ENCODE assay signal across 9 mouse cellular contexts in the genomic region with DNA sequence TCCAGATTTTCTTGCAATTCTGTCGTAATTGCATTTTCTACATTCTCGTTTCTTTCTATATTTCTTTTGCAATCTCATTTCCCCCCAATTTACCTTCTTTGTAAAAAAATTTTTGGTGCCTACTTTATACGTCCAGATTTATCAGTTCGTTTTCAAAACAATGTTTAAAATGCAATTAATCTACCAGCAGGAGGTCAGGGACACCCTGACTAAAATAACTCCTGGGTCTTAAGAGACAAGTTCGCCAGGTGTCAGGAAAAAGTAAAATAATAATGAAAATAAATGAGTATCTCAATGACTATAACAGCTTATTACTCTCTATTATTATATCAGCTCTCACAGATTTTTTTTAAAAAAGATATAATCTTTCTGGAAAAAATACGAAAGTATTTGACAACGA. TPM values are rescaled to one million over a fixed set of nuclear protein-coding genes. Genes with fewer than 3 reads are reported as not detected.
DNase-seq lines count a peak whose midpoint lies in the region; ATAC-seq and TF ChIP-seq lines count a peak whose summit lies in the region.
"Had no signal": no experiment of that assay in that cellular context is flagged by ENCODE, and none has a peak within 500 bp of the region (broad histone marks: within the 10 kb centered on the region; RNA-seq: fewer than 3 reads in every experiment).

No protein-coding gene starts in this region.

- no peaks in the 10 kb centered on the region for H3K9me3 ChIP-seq in kidney, embryonic 14.5 days (ENCODE audit: control insufficient read depth, low read length)
- no peaks in the 10 kb centered on the region for H3K9me3 ChIP-seq in hindbrain, embryonic 13.5 days
- H3K9me3 ChIP-seq in midbrain, embryonic 12.5 days = no peaks in the 10 kb centered on the region

- H3K27me3 ChIP-seq in kidney, embryonic 14.5 days (ENCODE audit: control insufficient read depth, insufficient read depth, low read length) = no peaks in the 10 kb centered on the region; the same call in 1 of the 2 replicates
- H3K27me3 ChIP-seq in hindbrain, embryonic 13.5 days = no peaks in the 10 kb centered on the region
- H3K27me3 ChIP-seq in midbrain, embryonic 12.5 days = no peaks in the 10 kb centered on the region
- H3K27me3 ChIP-seq: Patski had no signal

- WGBS in kidney, embryonic 14.5 days = 24% methylated on average over 7 of the region's 7 CpGs
- 15% methylated on average over 7 of the region's 7 CpGs for WGBS in hindbrain, embryonic 13.5 days
- 13% methylated on average over 7 of the region's 7 CpGs for WGBS in midbrain, embryonic 12.5 days

- no peak for TF ChIP-seq POLR2A in bone marrow macrophage, adult 2 months (IDR thresholded peaks at IDR 0.05; ENCODE audit: borderline replicate concordance, low read depth, low read length)

- H3K27ac ChIP-seq in kidney, embryonic 14.5 days (ENCODE audit: low read depth, low read length) = peak overlapping the region; percentile 94; the same call in 1 of the 2 replicates
- peak overlapping the region; percentile 100 for H3K27ac ChIP-seq in bone marrow macrophage, adult 2 months (ENCODE audit: insufficient read depth, low read depth, low read length)
- H3K27ac ChIP-seq in hindbrain, embryonic 13.5 days = peak overlapping the region; percentile 88
- peak overlapping the region; percentile 92 for H3K27ac ChIP-seq in midbrain, embryonic 12.5 days (replicated peaks)

- peak overlapping the region; percentile 67; the same call in 1 of the 2 replicates for H3K9ac ChIP-seq in kidney, embryonic 14.5 days (ENCODE audit: low read depth, low read length)
- H3K9ac ChIP-seq in hindbrain, embryonic 13.5 days = peak overlapping the region; percentile 75
- H3K9ac ChIP-seq in midbrain, embryonic 12.5 days (replicated peaks) = peak overlapping the region; percentile 65; the same call in 1 of the 2 replicates

- peaks cover 7% of the 10 kb centered on the region; the same call in 1 of the 2 replicates for H3K4me1 ChIP-seq in kidney, embryonic 14.5 days (ENCODE audit: control insufficient read depth, insufficient read depth, low read length)
- H3K4me1 ChIP-seq in bone marrow macrophage, adult 2 months (ENCODE audit: control insufficient read depth, insufficient read depth, low read length) = peaks cover 11% of the 10 kb centered on the region
- H3K4me1 ChIP-seq in hindbrain, embryonic 13.5 days (replicated peaks) = peaks cover 31% of the 10 kb centered on the region
- peaks cover 28% of the 10 kb centered on the region for H3K4me1 ChIP-seq in midbrain, embryonic 12.5 days

- H3K4me2 ChIP-seq in kidney, embryonic 14.5 days (replicated peaks; ENCODE audit: low read depth, low read length) = peak overlapping the region; percentile 87
- H3K4me2 ChIP-seq in hindbrain, embryonic 13.5 days = peak overlapping the region; percentile 81
- H3K4me2 ChIP-seq in midbrain, embryonic 12.5 days (replicated peaks) = peak overlapping the region; percentile 71

- no peak for TF ChIP-seq CTCF in bone marrow macrophage, adult 2 months (IDR thresholded peaks at IDR 0.05; ENCODE audit: low read depth, low read length)

- H3K36me3 ChIP-seq in kidney, embryonic 14.5 days (ENCODE audit: control insufficient read depth, insufficient read depth, low read length) = no peaks in the 10 kb centered on the region
- no peaks in the 10 kb centered on the region for H3K36me3 ChIP-seq in hindbrain, embryonic 13.5 days
- H3K36me3 ChIP-seq in midbrain, embryonic 12.5 days = no peaks in the 10 kb centered on the region

- no peak for DNase-seq in kidney, adult 8-10 months
- DNase-seq in gastrocnemius, postnatal 4 days (ENCODE audit: low spot score in 2 of 2) = no peak
- no peak for DNase-seq in embryo, embryonic 9.5 days (ENCODE audit: extremely low spot score)

- H3K4me3 ChIP-seq in kidney, embryonic 14.5 days (ENCODE audit: low read length) = peak overlapping the region; percentile 61
- peak overlapping the region; percentile 88 for H3K4me3 ChIP-seq in bone marrow macrophage, adult 2 months (ENCODE audit: insufficient read depth, low read length)
- H3K4me3 ChIP-seq in hindbrain, embryonic 13.5 days = peak overlapping the region; percentile 58
- H3K4me3 ChIP-seq in midbrain, embryonic 12.5 days = peak overlapping the region; percentile 56

- ATAC-seq in kidney, embryonic 14.5 days (ENCODE audit: low FRiP score, low TSS enrichment) = no peak
- ATAC-seq in hindbrain, embryonic 13.5 days (ENCODE audit: low FRiP score) = no peak
- ATAC-seq in midbrain, embryonic 12.5 days (ENCODE audit: low FRiP score, low read depth) = no peak
- no peak for ATAC-seq in frontal cortex, adult (ENCODE audit: low TSS enrichment)

RNA-seq across cellular contexts. Expression of a gene that starts 0.4 kb away (rescaled TPM):
- 41.2 and 52.2 TPM in 2 replicates for polyA plus RNA-seq in kidney, embryonic 14.5 days (2014; fragmentation: Nextera tagmentation; extraction: Ambion mirVana)
- polyA plus RNA-seq in bone marrow macrophage, adult 2 months (2012; ENCODE audit: insufficient read depth, insufficient read length, missing spikeins) = 368 and 388 TPM in 2 replicates
- 50.4 and 57.4 TPM in 2 replicates for polyA plus RNA-seq in hindbrain, embryonic 13.5 days (2015; fragmentation: Nextera tagmentation; extraction: Ambion mirVana)
- polyA plus RNA-seq in midbrain, embryonic 12.5 days (2016; fragmentation: Nextera tagmentation; extraction: Ambion mirVana) = 66.6 and 68.7 TPM in 2 replicates
- 100 to 1,000 TPM; 146 to 156 TPM for total RNA-seq in gastrocnemius, postnatal 4 days (2021)
